Mouse (Mus musculus): ENCODE measurements around the gene Ergic2.

GRCm38 (mm10) chr6:148237453-148237852 lies 25.3 kb upstream of the Ergic2 start:
- TF ChIP-seq CTCF (IDR thresholded peaks at IDR 0.05; ENCODE audit: low read depth, low read length) (no peak), POLR2A (IDR thresholded peaks at IDR 0.05; ENCODE audit: extremely low read depth, insufficient read depth, low read length) (no peak)

Data from liver, adult 2 months (tissue).